Mouse (Mus musculus) right cerebral cortex, adult 18-20 months (tissue): ENCODE data around the gene Rcsd1.

Experiments
- DNase-seq: peaks from one replicate; pipeline ENCODE4 v3.0.0; 2022; ENCODE audit warnings: mixed read lengths

The Rcsd1 gene

GRCm38 (mm10) chr1:165716426-165716825 lies 6.9 kb upstream of the Rcsd1 start:
- DNase-seq: no peak

DNA sequence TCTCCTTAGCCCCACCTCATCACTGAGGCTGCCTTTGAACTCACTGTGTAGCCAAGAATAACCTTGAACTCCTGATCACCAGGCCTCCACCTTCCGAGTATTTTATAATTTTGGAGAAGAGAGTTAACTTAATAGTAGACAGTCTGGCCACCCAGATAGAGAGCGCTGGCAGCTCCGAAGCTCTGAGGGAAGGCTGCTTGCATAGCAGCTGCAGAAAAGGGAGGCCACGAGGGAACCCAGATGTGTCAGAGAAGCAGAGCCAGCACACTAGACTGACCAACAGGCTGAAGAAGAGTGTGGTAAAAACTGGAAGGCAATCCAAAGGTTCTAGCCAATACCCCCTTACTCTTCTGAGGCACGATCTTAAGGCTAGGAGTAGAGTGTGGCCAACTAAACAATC lies 4.2 kb upstream of the Rcsd1 start:
- DNase-seq: no peak

DNA sequence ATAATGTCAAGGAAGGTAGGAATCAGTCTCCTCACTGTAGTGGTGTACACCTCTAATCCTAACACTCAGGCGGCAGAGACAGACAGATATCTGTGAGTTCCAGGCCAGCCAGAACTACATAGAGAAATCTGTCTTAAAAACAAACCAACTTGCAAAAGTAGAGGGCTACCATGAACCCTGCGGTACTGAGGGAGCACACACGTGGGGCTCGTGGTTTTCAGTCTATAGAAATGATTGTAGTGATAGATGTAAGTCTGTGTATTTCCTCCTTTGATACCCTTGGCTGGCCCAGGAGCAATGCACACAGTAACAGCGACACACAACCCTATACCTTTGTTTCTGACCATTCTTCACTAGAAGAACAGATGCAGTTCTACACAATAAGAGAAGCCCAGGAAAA lies 2.4 kb upstream of the Rcsd1 start:
- DNase-seq: no peak

GRCm38 (mm10) chr1:165708686-165709380 lies 724 bp downstream of the Rcsd1 start:
- no peak for DNase-seq

GRCm38 (mm10) chr1:165707640-165708322 lies 1.8 kb downstream of the Rcsd1 start:
- DNase-seq: no peak

- DNase-seq: no peak
These were observed 2.3 kb downstream of the Rcsd1 start for GRCm38 (mm10) chr1:165707241-165707639.

DNA sequence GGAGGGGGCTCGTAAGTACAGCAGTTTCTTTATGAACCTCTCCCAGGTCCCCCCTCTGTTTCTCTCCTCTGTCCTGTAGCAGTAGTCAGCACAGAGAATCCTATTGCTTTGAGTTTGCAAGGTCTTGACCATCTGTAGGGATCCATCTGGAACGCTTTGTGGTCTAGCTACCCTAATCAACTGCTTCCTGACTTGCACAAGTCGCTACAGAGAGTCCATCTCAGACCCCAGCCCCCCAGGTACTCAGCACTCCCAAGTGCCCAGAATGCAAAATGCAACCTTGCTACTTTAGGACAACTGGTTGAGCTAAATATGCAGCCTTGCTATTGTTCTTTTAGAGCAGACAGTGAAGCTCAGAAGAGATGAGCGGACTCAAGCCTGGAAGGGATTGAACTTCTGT lies 3.1 kb downstream of the Rcsd1 start:
- DNase-seq: no peak

DNA sequence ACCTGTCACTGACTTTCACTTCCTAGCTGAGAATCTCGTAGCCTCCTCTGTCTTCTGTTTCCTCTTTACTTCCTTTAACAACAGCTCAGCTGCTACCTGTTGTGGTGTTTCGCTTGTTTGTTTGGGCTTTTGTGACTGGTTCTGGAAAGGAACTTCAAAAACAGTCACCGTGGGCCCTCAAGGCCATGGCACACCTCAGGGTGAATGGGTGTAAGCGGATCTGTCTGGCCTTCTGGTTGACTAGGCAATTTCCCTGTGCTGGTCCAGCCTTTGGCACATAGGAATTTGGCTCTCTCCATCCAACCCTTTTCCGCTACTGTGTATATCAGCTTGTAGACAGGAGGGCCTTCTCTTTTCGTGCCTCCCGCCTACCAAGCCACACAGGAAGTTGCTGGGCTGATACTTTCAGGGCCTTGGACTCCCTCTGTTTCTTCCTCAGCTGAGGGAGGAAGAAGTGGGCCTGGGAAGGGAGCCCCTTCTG lies 3.6 kb downstream of the Rcsd1 start:
- DNase-seq: no peak

- no peak for DNase-seq
These were observed 4.2 kb downstream of the Rcsd1 start for GRCm38 (mm10) chr1:165705368-165705767.

DNA sequence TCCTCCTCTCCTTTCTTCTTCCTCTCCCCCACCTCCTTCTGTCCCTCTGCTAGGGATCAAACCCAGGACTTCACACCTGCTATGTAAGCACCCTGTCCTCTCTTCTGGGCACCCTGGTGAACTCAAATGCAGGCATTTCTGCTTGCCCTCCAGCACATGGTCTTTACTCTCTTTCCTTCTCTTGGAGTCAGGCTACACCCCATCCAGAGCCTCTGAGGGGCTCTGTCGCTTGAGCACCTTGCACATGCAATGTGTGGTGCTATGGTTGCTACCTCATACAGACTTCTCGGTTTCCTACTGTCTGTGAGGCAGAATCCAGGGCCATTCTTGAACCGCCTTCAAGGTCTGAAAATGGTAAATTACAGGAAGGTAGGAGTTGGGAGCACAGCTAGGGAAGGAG lies 4.7 kb downstream of the Rcsd1 start:
- no peak for DNase-seq

- no peak for DNase-seq
These were observed 7.1 kb downstream of the Rcsd1 start for GRCm38 (mm10) chr1:165702221-165703031.

- no peak for DNase-seq
These were observed 8.0 kb downstream of the Rcsd1 start for GRCm38 (mm10) chr1:165701562-165701961.

GRCm38 (mm10) chr1:165700933-165701518 lies 8.5 kb downstream of the Rcsd1 start:
- no peak for DNase-seq

DNA sequence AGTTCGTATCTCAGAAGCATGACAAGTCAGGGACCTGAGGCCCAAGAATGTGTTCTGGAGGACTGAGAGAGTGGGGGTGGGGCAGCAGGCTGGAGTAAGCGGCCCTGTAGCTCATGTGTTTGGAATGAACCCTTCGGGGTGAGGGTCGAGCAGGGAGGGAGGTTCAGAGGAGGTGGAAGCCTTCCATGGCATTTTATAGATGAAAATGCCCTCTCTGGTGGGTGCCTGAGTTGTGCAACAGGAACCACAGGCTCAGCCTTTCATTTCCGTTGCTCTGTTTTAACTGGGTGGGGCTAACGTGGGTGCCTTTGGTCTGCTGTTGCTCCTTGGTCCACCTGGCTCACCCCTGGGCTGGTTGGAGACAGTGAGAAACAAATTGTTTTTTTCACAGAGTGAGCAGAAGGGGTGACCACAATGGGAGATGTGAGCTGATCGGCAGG lies 9.2 kb downstream of the Rcsd1 start:
- no peak for DNase-seq

GRCm38 (mm10) chr1:165697701-165698100 lies 11.9 kb downstream of the Rcsd1 start:
- DNase-seq: no peak

DNA sequence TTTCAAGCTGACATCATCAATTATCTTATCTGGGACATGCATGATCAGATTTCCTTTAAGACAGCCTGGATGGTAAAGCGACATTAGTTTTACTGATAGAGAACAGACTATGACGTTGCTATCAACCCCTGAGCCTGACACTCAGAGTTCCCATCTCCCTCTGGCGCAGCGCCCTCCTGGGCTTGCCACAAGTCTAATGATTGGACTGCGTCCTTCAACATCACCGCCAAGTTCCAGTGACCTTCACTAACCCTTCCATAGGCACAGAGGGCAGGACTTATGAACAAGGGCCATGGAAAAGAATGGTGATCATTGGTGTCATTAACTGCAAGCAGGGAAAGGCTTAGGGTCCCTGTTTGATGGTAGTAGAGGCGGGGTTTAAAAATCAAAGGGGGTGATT lies 12.7 kb downstream of the Rcsd1 start:
- no peak for DNase-seq

- DNase-seq: no peak
These were observed 13.5 kb downstream of the Rcsd1 start for GRCm38 (mm10) chr1:165696040-165696439.

- no peak for DNase-seq
These were observed 14.1 kb downstream of the Rcsd1 start for GRCm38 (mm10) chr1:165695392-165696014.

DNA sequence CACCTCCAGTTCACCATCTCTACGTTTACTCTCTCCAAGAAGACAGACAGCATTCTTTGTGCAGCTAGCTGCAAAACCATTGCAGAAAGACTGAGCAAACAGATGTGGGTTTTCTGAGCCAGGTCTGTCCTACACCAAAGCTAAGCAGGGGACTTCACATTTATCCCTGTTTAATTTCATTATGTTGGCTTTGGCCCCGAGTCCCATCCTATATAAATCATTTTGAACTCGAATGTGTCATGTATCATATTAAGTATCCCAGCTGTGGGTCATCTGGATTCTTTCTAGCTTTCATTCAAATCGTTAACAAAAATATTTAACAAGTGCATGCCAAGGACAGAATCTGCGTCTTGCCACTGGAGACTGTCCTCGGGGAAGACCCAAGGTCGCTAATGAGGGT lies 15.7 kb downstream of the Rcsd1 start:
- no peak for DNase-seq

DNA sequence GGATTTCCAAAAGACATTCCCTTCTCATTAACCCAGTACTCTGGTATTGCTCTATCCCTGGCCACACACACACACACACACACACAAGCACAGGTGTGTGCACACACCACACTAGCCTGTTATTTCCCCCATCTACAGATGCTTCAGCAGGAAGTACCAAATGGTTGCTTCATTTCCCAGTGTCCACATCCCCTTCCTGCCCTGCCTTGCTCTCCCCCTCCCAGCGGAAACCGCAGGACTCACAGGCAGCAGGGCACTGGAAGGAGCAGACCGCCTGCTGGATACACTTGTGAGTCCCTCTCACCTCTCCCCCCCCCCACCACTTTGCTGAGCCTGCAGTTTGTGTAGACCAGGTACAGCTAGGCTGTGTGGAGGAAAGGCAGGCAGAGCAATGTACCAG lies 18.0 kb downstream of the Rcsd1 start:
- DNase-seq: no peak

GRCm38 (mm10) chr1:165689845-165690244 lies 19.7 kb downstream of the Rcsd1 start:
- DNase-seq: no peak

DNA sequence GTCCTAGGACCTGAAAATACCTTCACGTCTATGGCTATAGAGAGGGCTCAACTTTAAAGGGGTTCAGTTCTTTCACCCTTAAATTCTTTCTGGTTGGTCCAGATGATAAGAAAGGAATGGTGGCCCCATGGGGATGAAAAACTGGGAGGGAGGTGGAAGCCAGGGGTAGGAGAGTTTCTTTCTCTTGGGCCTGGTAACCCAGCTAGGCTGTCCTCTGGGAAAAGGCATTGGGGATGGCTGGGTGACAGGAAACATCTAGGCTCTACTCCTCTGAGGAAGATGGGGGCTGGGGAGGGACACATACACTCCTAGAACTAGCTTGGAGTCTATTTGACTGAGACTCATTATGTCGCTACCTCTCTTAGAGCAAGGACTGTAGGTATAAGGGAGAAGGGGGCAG lies 21.7 kb downstream of the Rcsd1 start:
- no peak for DNase-seq

- DNase-seq: no peak
These were observed 22.6 kb downstream of the Rcsd1 start for GRCm38 (mm10) chr1:165686963-165687362.
